Mouse (Mus musculus): ENCODE measurements around the gene Crybg1. TPM values are rescaled to one million over a fixed set of nuclear protein-coding genes. Genes with fewer than 3 reads are reported as not detected.

Gene Crybg1
- 0.38 and 0.68 TPM in 2 replicates for polyA plus RNA-seq (2016; fragmentation: Nextera tagmentation; extraction: Ambion mirVana)

DNA sequence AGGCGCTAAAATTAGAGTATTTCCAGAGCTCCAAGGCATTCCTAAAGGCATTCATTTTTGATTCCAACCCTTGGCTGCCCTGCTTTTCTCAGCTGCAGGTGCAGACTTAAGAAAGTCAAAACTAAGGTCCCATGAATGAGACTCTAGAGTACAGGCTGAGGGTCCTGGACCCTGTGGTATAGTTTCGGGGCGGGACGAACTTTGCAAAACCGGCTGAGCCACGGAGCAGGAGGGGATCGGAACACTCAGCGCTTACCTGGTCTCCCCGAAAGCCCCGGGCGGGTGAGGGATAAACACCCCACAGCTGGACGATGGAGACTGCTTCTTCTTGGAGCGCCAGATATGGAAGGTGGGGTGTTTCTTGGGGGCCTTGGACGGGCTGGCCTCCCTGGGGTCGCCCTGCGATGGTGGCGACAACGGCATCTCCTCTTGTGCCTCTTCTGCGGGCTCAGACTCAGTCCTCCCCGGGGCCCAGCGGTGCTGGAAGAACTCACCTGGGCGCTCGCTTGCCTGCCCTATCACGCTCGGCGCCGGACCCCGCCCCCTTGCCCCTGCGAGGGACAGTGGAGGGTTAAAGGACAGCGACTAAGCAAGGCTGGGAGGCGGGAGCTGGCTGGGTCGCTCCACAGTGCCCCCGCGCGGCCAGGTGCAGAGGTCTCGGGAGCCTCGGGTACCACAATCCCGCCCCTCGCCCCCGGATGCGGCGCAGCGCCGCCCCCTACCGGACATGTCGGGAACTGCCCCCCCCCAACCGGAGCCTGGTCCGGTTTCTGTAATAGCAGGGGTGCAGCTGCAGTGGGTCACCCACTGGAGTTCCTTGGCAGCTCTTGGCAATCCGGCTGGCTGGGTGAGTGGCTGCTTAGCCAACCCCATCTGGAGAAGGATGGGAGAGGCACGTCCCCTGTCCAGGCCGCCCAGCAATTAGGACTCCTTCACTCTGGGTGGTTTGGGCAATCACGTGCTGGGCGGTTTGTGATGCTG, at the start of gene Crybg1:
Gene Crybg1, minus strand, starts transcription at position 517 of the 981 bp plus-strand sequence.
- 5% methylated on average over 53 of the region's 53 CpGs for WGBS
- Histone ChIP-seq H3K36me3 (no peaks in the 10 kb centered on the region), H3K27ac (0 out of 2 replicates have a peak within 1 kb of the TSS, but pooled peaks have one; percentile 3)

DNA sequence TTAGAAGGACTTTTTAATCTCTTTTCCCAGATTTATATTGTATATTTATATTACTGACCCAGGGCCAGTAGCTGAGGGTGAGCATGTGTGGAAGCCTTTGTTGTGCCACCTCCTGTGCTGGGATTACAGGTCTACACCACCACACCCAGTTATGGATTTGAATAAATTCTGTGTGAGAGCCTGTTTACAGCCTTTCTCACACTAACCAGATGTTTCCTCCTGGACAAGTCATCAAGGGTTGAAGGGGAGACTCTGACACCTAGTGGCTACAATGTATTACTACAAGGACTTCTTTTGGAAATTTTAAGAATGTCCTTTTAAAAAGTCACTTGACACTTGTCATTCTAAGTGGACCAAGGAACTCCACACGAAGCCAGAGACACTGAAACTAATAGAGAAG, 28.7 kb upstream of the Crybg1 start:
- Histone ChIP-seq H3K4me3 (no peak overlapping the region), H3K27me3 (ENCODE audit: insufficient read depth, poor library complexity, severe bottlenecking) (no peaks in the 10 kb centered on the region), H3K27ac (no peak overlapping the region), H3K9me3 (no peaks in the 10 kb centered on the region), H3K4me1 (no peaks in the 10 kb centered on the region), H3K36me3 (no peaks in the 10 kb centered on the region)
- no peak for DNase-seq (ENCODE audit: low spot score)
- WGBS: 3% methylated on average over 1 of the region's 1 CpGs

More for the DNA sequence above, at the start of gene Crybg1:
- Histone ChIP-seq H3K27me3 (ENCODE audit: insufficient read depth, poor library complexity, severe bottlenecking) (peaks cover 32% of the 10 kb centered on the region), H3K9me3 (no peaks in the 10 kb centered on the region), H3K4me3 (peak within 1 kb of the TSS; percentile 58), H3K4me1 (peaks cover 9% of the 10 kb centered on the region)
- DNase-seq (ENCODE audit: low spot score): peak; percentile 82

GRCm38 (mm10) chr10:44176548-44176947, 27.9 kb upstream of the Crybg1 start:
- no peaks in the 10 kb centered on the region for H3K9me3 ChIP-seq
- no peaks in the 10 kb centered on the region for H3K27me3 ChIP-seq (ENCODE audit: insufficient read depth, poor library complexity, severe bottlenecking)
- no peak overlapping the region for H3K4me3 ChIP-seq
- no peak overlapping the region for H3K27ac ChIP-seq
- no peaks in the 10 kb centered on the region for H3K36me3 ChIP-seq
- no peaks in the 10 kb centered on the region for H3K4me1 ChIP-seq
- no peak for DNase-seq (ENCODE audit: low spot score)

- H3K27ac ChIP-seq: no peak overlapping the region
- H3K27me3 ChIP-seq (ENCODE audit: insufficient read depth, poor library complexity, severe bottlenecking): no peaks in the 10 kb centered on the region
- H3K4me1 ChIP-seq: no peaks in the 10 kb centered on the region
- no peak overlapping the region for H3K4me3 ChIP-seq
- 93% methylated on average over 5 of the region's 5 CpGs for WGBS
- H3K36me3 ChIP-seq: no peaks in the 10 kb centered on the region
- DNase-seq (ENCODE audit: low spot score): no peak
- H3K9me3 ChIP-seq: no peaks in the 10 kb centered on the region
Observed at GRCm38 (mm10) chr10:44176120-44176519, 27.5 kb upstream of the Crybg1 start.

DNA sequence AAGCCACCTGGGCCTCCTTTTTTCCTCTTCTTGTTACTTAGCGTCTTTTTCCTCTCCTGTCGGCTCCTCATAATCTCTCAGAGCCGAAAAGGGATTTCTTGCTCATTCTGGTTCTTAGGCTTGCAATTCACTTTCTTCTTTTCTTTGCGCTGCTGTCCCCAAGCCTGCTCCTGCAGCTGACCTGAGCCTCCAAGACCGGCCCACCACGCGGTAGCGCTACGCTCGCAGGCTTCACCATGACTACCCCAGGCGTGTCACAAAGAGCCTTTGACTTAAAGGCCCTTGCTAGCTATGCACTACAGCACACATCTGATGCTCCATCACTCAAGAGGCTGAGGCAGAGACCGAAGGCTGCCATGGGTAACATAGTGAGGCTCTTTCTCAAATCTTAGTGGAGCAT, 21.5 kb upstream of the Crybg1 start:
- WGBS: 86% methylated on average over 12 of the region's 12 CpGs
- H3K27ac ChIP-seq: no peak overlapping the region

DNA sequence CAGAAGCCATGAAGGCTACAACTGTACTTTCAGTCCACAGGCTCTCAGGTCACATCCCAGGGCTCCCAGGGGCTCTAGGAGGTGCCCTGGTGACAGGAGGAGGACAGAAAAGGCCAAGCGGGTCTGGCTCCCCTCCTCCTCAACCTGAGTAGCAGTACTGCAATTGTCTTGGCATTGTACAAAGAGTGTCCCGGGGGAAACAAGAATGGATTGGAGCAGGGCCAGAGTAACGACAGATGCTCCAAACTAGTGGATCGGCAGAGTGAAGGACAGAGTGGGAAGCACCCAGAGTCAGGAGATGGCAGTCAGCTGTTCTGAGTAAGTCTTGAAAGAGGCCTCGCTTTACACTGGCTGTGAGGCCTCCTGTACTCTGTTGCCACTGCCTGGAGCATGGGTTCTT, 18.4 kb upstream of the Crybg1 start:
- 73% methylated on average over 5 of the region's 5 CpGs for WGBS
- no peak overlapping the region for H3K27ac ChIP-seq

More for the DNA sequence above, 21.5 kb upstream of the Crybg1 start:
- no peak for DNase-seq (ENCODE audit: low spot score)
- Histone ChIP-seq H3K27me3 (ENCODE audit: insufficient read depth, poor library complexity, severe bottlenecking) (0 out of 2 replicates have a peak, but pooled peaks cover 3% of the 10 kb centered on the region), H3K9me3 (no peaks in the 10 kb centered on the region), H3K4me1 (no peaks in the 10 kb centered on the region), H3K36me3 (no peaks in the 10 kb centered on the region), H3K4me3 (no peak overlapping the region)

DNA sequence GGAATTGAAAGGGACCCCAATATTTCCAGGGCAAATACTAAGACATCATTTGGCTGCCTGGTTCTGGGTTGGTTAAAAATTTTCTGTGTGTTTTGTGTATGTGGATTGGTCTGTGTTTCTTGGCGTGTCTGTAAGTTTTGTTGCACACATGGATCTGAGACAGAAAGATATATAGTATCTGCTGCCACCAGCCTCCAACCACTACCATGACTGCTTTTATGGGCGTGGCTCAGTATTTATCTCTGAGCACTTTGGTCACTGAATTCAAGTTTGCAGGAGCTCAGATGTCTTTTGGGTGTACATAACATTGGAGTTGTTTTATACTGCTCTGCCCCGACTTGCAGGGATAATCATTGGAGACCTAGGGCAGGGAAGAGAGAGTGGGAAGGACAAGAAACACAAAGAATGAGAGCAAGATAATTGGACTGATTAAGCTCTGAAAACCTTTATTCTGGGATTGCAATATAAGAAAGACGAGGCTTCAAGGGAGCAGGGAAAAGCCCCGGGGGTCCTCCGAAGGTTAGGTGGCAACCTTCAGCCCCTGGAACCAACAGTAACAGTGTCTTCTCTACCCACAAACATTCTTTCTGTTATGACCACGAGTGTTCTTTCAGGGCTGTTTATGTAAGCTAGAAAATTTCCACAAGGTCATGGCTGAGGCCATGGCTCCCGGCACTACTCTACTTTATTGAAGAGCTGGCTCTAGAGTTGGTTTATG, 15.8 kb upstream of the Crybg1 start:
- Histone ChIP-seq H3K27me3 (ENCODE audit: insufficient read depth, poor library complexity, severe bottlenecking) (peaks cover 3% of the 10 kb centered on the region; the same call in 1 of the 2 replicates), H3K9me3 (no peaks in the 10 kb centered on the region), H3K36me3 (no peaks in the 10 kb centered on the region), H3K27ac (no peak overlapping the region), H3K4me1 (no peaks in the 10 kb centered on the region), H3K4me3 (no peak overlapping the region)
- no peak for DNase-seq (ENCODE audit: low spot score)
- WGBS: 78% methylated on average over 8 of the region's 8 CpGs

More for the DNA sequence above, 18.4 kb upstream of the Crybg1 start:
- 0 out of 2 replicates have a peak, but pooled peaks cover 3% of the 10 kb centered on the region for H3K27me3 ChIP-seq (ENCODE audit: insufficient read depth, poor library complexity, severe bottlenecking)
- H3K36me3 ChIP-seq: no peaks in the 10 kb centered on the region
- H3K4me1 ChIP-seq: no peaks in the 10 kb centered on the region
- no peak overlapping the region for H3K4me3 ChIP-seq
- DNase-seq (ENCODE audit: low spot score): no peak
- no peaks in the 10 kb centered on the region for H3K9me3 ChIP-seq

GRCm38 (mm10) chr10:44163028-44163427, 14.4 kb upstream of the Crybg1 start:
- WGBS: 85% methylated on average over 4 of the region's 4 CpGs
- no peak overlapping the region for H3K4me3 ChIP-seq
- no peaks in the 10 kb centered on the region for H3K9me3 ChIP-seq
- H3K27ac ChIP-seq: no peak overlapping the region
- no peaks in the 10 kb centered on the region for H3K36me3 ChIP-seq
- DNase-seq (ENCODE audit: low spot score): no peak
- H3K4me1 ChIP-seq: no peaks in the 10 kb centered on the region
- H3K27me3 ChIP-seq (ENCODE audit: insufficient read depth, poor library complexity, severe bottlenecking): peaks cover 3% of the 10 kb centered on the region; the same call in 1 of the 2 replicates

- no peak for DNase-seq (ENCODE audit: low spot score)
- Histone ChIP-seq H3K4me1 (no peaks in the 10 kb centered on the region), H3K9me3 (no peaks in the 10 kb centered on the region), H3K4me3 (no peak overlapping the region), H3K27me3 (ENCODE audit: insufficient read depth, poor library complexity, severe bottlenecking) (peaks cover 3% of the 10 kb centered on the region; the same call in 1 of the 2 replicates), H3K36me3 (no peaks in the 10 kb centered on the region), H3K27ac (no peak overlapping the region)
- WGBS: 44% methylated on average over 4 of the region's 4 CpGs
Observed at GRCm38 (mm10) chr10:44160150-44160549, 11.5 kb upstream of the Crybg1 start.

DNA sequence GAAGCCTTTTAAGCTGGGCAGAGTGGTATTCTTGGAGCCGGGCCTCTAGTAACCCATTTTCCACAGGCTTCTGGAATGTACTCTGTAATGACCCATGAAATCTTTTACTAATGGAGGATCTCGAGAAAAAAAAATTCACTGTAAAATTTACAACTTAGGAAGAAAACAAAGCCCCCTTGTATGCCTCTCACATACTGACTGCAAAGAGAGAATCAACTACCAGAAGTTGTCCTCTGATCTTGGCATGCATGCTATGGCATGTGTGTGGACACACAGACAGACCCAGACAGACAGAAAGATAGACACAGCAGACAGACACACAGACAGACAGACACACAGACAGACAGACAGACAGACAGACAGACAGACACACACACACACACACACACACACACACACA, 8.8 kb upstream of the Crybg1 start:
- Histone ChIP-seq H3K27ac (no peak overlapping the region), H3K9me3 (no peaks in the 10 kb centered on the region), H3K27me3 (ENCODE audit: insufficient read depth, poor library complexity, severe bottlenecking) (peaks cover 3% of the 10 kb centered on the region; the same call in 1 of the 2 replicates), H3K4me1 (no peaks in the 10 kb centered on the region), H3K36me3 (no peaks in the 10 kb centered on the region), H3K4me3 (no peak overlapping the region)
- no peak for DNase-seq (ENCODE audit: low spot score)
- 66% methylated on average over 2 of the region's 2 CpGs for WGBS

DNA sequence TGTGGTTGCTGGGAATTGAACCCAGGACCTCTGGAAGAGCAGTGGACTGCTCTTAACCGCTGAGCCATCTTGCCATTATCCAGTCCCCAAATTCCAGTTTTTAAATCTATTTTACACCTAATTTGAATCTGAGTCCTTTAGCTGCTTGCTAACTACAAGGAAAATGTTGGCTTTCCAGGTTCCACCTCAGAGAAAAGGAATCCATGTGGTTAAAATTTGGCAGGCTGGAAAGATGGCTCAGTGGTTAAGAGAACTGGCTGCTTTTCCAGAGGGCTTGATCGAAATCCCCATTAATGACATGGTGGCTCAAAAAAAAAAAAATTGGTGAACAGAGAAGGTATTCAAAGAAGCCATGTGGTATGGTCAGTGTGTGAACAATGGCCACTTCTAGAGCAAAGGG, 1.8 kb upstream of the Crybg1 start:
- H3K4me1 ChIP-seq: peaks cover 9% of the 10 kb centered on the region
- 80% methylated on average over 2 of the region's 2 CpGs for WGBS
- H3K36me3 ChIP-seq: no peaks in the 10 kb centered on the region
- H3K27ac ChIP-seq: no peak overlapping the region
- no peaks in the 10 kb centered on the region for H3K9me3 ChIP-seq
- DNase-seq (ENCODE audit: low spot score): no peak
- no peak overlapping the region for H3K4me3 ChIP-seq
- H3K27me3 ChIP-seq (ENCODE audit: insufficient read depth, poor library complexity, severe bottlenecking): peaks cover 32% of the 10 kb centered on the region

- no peaks in the 10 kb centered on the region for H3K9me3 ChIP-seq
- H3K4me1 ChIP-seq: peaks cover under 1% of the 10 kb centered on the region; the same call in 1 of the 2 replicates
- no peak overlapping the region for H3K4me3 ChIP-seq
- H3K27me3 ChIP-seq (ENCODE audit: insufficient read depth, poor library complexity, severe bottlenecking): peaks cover 17% of the 10 kb centered on the region
- 87% methylated on average over 10 of the region's 10 CpGs for WGBS
- H3K36me3 ChIP-seq: no peaks in the 10 kb centered on the region
- DNase-seq (ENCODE audit: low spot score): no peak
- H3K27ac ChIP-seq: no peak overlapping the region
Observed at GRCm38 (mm10) chr10:44143401-44143800, 5.3 kb downstream of the Crybg1 start.
